Mouse (Mus musculus) erythroblast, embryonic 14.5 days (primary cell): ENCODE data around the gene Zdhhc8.

Experiments
- GATA1 ChIP-seq: IDR thresholded peaks from 2 replicates; pipeline ENCODE4 v1.6.1; 2012; ENCODE audit warnings: low read length, inconsistent platforms, mixed read lengths
- TAL1 ChIP-seq: IDR thresholded peaks from 3 replicates; pipeline ENCODE4 v1.6.1; 2012; ENCODE audit warnings: low read length, inconsistent platforms, mixed read lengths

DNA sequence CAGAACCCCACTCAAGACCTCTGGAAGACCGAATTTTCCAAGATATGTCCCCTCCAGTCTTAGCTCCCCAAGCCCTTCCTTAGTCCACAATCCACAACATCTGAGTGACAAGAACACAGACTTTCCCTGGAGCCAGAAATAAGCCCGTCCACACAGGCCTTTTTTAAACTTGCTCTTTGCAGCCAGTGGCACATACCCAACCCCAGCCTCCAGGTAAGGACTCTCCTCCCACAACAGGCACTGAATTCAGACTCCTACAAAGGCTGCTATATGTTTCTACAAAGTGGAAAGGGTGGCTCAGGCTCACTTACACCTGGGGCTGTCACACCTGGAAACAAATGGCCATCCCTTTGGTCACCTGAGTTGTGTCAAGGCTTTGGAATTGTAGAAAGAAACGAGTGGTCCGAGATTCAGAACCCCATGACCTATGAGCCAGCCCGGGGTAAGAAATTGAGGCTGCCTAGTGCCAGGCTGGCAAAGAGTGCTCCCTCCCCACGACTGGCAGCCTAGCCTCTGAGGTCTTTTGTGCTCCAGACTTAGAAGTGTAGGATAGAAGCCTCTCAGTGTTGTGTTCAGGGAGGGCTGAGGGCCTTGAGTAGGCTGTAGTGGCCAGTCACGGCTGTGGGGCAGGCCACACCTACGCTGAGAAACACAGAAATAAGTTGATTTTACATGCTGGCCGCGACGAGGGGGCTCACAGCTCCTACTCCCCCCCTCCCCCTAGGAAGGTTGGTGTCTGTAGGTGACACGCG, 841 bp downstream of the Zdhhc8 start:
- no peak for TF ChIP-seq TAL1
- no peak for TF ChIP-seq GATA1
